Mouse (Mus musculus): ENCODE measurements at regions not wholly inside any gene's neighbourhood (a gene's known extent, or its start where the extent isn't known, plus 50 kb on each side); places are given as distances from the start of the nearest gene placed in this dataset.

GRCm38 (mm10) chr12:69456116-69456515 lies 83.9 kb upstream of the Gm9887 start:
- DNase-seq (ENCODE audit: extremely low spot score in 1 of 2, low spot score in 1 of 2): no peak

DNA sequence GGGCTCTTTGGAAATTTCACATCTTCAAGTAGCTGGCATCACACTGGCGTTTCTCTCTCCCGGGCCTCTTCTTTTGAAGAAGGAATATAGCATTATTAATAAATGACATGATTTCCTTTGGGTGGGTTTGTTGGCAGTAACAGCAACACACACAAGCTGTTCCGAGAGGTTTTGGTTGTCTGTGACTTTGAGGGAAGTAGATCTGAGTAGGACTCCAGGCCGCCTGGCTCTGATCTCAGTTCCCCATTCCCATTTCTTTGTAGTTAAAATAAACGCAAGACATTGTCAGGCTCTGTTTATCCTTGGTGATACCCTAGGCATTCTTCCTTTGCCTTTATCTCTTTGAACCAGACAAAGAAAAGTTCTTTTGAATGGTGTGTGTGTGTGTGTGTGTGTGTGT lies 83.3 kb upstream of the Gm9887 start:
- no peak for DNase-seq (ENCODE audit: extremely low spot score in 1 of 2, low spot score in 1 of 2)

DNA sequence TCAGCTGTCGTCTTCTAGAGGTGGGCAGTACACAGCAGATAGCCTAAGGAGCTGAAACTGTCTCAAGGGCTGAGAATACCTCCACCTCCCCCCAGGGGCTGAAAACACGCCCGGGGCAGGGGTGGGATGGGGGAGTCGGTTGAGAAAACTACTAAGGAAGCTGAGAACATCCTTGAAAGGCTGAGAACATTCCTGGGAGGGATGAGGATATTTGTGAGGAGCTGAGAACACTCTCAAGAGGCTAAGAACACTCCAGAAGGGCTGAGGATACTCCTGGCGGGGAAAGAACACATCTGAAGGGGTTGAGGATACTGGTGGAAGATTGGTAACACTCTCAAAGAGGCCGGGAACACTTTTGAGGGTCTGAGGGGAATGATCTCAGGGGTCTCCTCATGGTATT lies 81.3 kb upstream of the Gm9887 start:
- DNase-seq (ENCODE audit: extremely low spot score in 1 of 2, low spot score in 1 of 2): no peak

GRCm38 (mm10) chr12:69452986-69453385 lies 80.7 kb upstream of the Gm9887 start:
- DNase-seq (ENCODE audit: extremely low spot score in 1 of 2, low spot score in 1 of 2): no peak

- DNase-seq (ENCODE audit: extremely low spot score in 1 of 2, low spot score in 1 of 2): no peak
Measured at GRCm38 (mm10) chr12:69451110-69451509, 78.9 kb upstream of the Gm9887 start.

GRCm38 (mm10) chr12:69447962-69448767 lies 75.9 kb upstream of the Gm9887 start:
- no peak for DNase-seq (ENCODE audit: extremely low spot score in 1 of 2, low spot score in 1 of 2)

GRCm38 (mm10) chr12:69447322-69447827 lies 75.1 kb upstream of the Gm9887 start:
- no peak for DNase-seq (ENCODE audit: extremely low spot score in 1 of 2, low spot score in 1 of 2)

DNA sequence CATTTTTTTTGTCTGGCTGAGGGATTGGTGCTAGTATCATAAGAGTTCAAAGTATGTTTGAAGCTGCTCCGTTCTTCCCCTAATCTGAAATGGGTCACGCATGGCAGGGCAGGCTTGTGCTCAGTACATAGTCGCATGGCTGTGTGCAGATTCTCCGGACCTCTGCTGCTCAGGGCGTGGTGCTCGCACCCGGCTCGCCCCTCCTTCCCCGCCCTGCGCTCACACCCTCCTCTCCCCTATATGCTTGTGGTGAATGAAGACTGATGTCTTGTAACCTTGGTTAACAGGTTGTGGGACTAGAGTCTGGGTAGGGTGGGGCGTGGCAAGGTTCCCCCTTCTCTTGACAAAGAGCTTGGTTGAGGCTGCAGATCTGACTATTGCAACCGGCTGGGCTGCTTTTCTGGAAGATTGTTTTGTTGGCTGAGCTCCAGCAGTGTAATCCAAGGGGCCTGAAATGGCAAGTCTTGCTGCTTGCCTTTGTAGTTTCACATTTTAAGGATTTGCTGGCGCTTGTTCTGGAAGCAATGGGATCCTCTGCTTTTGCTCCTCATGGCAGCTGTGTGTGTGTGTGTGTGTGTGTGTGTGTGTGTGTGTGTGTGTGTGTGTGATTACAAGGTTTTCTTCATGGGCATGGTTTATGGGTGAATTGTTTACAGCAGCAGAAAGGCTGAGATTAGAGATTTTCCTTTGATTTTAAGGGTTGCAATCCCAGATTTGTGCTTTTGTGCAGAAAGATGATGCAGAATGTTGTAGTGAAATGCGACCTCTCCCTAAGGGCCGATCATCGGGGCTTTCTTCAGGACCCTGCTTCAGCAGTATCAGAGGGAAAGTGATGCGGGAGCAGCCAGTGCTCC lies 74.4 kb upstream of the Gm9887 start:
- DNase-seq (ENCODE audit: extremely low spot score in 1 of 2, low spot score in 1 of 2): no peak

- no peak for DNase-seq (ENCODE audit: extremely low spot score in 1 of 2, low spot score in 1 of 2)
Measured at GRCm38 (mm10) chr12:69446085-69446467, 73.8 kb upstream of the Gm9887 start.

GRCm38 (mm10) chr12:69442321-69442720 lies 70.1 kb upstream of the Gm9887 start:
- DNase-seq (ENCODE audit: extremely low spot score in 1 of 2, low spot score in 1 of 2): no peak

- DNase-seq (ENCODE audit: extremely low spot score in 1 of 2, low spot score in 1 of 2): no peak
Measured at GRCm38 (mm10) chr12:69441764-69442163, 69.5 kb upstream of the Gm9887 start.

DNA sequence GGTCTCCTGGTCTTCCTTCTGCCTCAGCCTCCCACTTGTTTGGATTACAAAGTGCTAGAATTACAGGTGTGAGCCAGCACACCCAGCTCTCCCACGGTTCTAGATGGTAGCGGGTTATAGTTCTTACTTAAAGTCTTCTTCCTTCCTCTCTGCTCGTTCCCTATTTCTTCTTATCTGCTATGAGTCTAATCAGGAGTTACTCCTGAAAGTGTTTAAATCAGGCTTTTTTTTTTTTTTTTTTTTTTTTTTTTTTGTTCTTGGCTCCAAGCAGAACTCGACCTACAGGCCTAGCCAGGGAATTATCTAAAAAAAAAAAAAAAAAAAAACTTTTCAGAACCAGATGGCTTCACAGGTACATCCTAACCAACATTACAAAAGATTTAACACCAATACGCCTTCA lies 66.0 kb upstream of the Gm9887 start:
- no peak for DNase-seq (ENCODE audit: extremely low spot score in 1 of 2, low spot score in 1 of 2)

DNA sequence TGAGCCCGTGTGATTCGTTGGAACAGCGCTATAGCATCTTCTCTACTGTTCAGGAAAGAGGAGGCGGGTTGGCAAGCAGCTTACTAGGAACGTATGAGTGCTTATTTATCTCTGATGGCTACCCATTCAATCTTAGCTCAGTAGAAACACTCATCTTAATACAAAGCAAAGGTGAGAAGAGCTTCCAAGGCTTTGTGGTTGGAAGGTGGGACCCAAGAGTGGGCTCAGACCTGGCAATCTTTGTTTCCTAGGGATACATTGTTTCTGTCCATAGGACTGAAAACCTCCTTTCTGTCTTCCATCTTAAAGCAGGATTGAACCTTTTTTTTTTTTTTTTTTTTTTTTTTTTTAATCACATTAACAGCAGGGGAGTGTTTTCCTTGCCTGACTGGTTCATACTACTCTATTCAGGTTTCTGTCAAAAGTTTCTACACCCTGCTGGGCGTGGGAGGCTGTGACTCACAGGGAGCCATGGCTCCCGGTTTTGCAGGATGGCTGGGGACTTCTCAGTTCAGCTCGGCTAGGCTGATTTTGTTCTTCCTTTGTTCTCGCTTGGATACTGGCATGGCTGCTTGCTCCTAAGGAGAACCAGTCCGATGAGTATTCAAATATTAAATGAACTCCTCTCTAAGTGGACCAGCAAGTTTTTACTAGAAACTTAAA lies 64.7 kb upstream of the Gm9887 start:
- DNase-seq (ENCODE audit: extremely low spot score in 1 of 2, low spot score in 1 of 2): no peak

DNA sequence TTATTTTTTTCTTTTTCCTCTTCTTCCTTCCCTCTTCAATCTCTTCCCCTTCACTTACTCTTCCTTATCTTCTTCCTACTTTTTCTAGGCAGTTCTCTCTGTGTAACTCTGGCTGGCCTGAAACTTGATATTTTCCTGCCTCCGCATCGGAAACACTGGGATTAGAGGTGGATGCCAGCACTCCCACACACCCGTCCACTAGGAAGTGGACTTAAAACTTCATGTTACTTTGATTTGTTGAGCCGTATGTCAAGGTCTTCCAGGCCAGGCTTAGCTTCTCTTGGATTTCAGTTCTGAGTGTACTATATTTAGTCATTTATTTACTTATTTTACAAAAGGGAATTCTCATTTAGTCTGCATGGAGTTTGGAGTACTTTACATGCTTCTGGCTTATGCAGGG lies 62.1 kb upstream of the Gm9887 start:
- no peak for DNase-seq (ENCODE audit: extremely low spot score in 1 of 2, low spot score in 1 of 2)

DNA sequence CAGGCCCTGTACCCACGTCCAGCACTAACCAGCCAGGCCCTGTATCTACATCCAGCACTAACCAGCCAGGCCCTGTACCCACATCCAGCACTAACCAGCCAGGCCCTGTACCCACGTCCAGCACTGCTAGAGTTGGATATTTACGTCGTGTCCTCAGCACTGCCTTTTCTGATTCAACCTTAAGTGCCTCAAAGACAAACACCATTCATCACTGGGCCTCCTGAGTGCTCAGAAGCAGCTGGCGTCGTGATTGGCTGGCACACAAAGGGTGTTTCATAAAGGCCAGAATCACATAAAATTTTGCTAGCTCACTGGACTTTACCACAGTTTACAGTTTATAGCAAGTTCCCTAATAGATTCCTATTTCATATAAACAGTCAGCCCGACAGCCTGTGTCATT lies 59.8 kb upstream of the Gm9887 start:
- no peak for DNase-seq (ENCODE audit: extremely low spot score in 1 of 2, low spot score in 1 of 2)

- DNase-seq (ENCODE audit: extremely low spot score in 1 of 2, low spot score in 1 of 2): no peak
Measured at GRCm38 (mm10) chr12:69428108-69428507, 55.9 kb upstream of the Gm9887 start.

GRCm38 (mm10) chr12:69425610-69426009 lies 53.4 kb upstream of the Gm9887 start:
- no peak for DNase-seq (ENCODE audit: extremely low spot score in 1 of 2, low spot score in 1 of 2)

GRCm38 (mm10) chr12:69424971-69425370 lies 52.7 kb upstream of the Gm9887 start:
- DNase-seq (ENCODE audit: extremely low spot score in 1 of 2, low spot score in 1 of 2): no peak

Data from layer of hippocampus, postnatal 25 days (tissue).